Mouse (Mus musculus) gastrocnemius, postnatal 10 days (tissue): ENCODE data around the gene Lmcd1. TPM values are rescaled to one million over a fixed set of nuclear protein-coding genes. Genes with fewer than 3 reads are reported as not detected.
A peak's percentile ranks its signal among the peaks of the same experiment; 100 is the strongest.
"Not testable (repeated sequence)": the region's sequence is repeated elsewhere in the genome, so short reads cannot be mapped to it uniquely, and the experiment has no call there.

Experiments used
- DNase-seq: peaks from one replicate; pipeline ENCODE4 v3.0.0; 2021; ENCODE audit warnings: mixed read lengths
- long read RNA-seq, 2 experiments: library from polyadenylated mRNA; stranded (forward); transcript quantifications; one replicate each; pipeline ENCODE4 v2.0.0; 2021
- total RNA-seq, 2 experiments: library from RNA; stranded (reverse); gene quantifications; 2 replicates each; pipeline ENCODE4 v1.2.3; 2021

Gene Lmcd1
- total RNA-seq, result 10 to 100 TPM; 76.1 to 89.7 TPM
- long read RNA-seq, experiment 1, transcript Lmcd1-201 (6 exons, 1,730 nt), result major isoform, 106 of 135 reads
- long read RNA-seq, experiment 1, partial matches to known transcripts, result 10 of 135 reads
- long read RNA-seq, experiment 1, other reads (novel, unspliced or antisense), result 19 of 135 reads
- long read RNA-seq, experiment 2, transcript Lmcd1-201 (6 exons, 1,730 nt), result major isoform, 82 of 117 reads
- long read RNA-seq, experiment 2, partial matches to known transcripts, result 27 of 117 reads
- long read RNA-seq, experiment 2, other reads (novel, unspliced or antisense), result 8 of 117 reads

DNA sequence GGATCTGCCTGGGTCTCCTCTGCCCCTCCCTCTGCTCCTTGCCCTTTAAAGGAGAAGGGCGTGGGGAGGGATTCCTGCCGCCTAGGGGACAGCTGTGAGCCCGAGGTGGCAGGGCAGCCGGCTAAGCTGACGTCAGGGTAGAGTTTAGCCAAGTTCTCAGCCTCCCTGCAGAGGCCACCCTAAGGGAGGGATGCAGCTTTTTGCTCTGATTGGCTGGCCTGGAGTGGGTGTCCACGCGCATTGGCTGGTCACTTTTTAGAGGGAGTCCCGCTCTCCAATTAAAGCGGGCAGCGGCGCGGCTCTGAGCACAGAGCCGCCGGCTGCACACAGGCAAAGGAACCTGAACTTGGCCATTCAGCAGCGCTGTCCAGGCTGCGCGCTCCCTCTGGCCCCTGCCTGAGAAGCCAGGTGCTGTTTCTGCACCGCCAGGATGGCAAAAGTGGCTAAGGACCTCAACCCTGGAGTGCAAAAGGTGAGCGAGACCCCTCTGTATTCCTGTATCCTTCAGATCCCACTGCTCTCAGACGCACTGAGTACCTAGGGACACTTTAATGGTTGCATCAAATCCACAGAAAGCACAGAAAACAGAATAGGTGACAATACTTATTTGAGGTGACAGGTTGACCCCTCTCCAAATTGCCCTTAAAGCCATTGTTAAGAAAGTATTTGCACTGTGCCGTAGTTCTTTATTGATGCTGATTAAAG is at the start of gene Lmcd1:
Gene Lmcd1 (plus strand): TSS at position 258 of the 705 bp plus-strand sequence.
- peak; percentile 79 for DNase-seq

- DNase-seq, result no peak
Measured at GRCm38 (mm10) chr6:112223877-112224632, 49.5 kb upstream of the Lmcd1 start.

DNA sequence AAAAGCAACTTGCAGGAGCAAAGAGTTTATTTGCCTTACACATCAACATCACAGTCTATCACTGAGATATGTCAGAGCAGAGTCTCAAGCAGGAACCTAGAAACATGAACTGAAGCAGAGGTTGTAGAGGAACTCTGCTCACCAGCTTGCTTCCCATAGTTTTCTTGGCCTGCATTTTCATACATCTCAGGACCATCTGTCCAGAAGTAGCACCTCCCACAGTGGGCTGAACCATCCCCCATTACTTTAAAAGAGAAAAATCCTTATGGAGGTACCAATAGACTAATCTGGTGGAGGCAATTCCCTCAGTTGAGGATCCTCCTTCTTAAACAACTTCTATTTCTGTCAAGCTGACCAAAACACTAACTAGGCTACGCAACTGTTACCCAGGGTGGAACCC is 36.8 kb upstream of the Lmcd1 start:
- DNase-seq, result no peak

DNA sequence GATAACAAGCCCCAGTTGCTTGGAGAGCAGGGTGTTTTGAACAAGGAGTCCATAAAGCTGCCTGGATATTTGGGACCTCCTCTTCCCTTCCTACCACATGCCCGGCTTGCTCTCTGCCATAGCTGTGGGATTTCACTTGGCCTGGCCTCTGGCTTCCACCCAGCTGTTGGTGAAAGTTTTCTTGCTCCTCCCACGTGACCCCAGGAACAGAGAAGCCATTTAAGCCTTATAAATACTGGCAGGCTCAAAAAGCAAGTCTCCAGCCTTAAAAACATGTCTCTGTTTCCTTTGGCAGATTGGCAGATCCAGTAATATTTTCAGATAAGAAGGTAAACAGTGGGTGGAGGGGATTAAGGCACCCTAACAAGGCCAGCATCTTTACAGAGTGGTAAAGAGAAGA is 31.3 kb upstream of the Lmcd1 start:
- no peak for DNase-seq

DNA sequence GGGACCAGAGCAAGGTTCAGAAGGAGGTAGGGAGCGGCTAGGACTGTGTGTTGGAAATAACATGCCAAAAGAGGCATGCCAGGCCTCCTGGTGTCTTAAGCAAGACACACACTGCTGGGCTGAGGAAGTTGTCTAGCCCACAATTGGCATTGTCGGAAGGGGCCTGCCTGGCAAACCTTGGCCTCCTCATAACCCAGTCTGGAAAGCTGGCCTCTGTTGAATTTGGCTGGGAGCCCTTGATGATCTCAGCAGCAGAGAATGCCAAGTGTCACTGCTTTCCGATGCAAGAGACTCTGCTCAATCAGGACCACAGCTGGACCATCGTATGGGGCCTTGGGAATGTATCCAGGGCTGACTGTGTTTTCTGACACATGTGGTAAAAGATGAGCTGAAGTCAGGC is 27.9 kb upstream of the Lmcd1 start:
- DNase-seq, result peak; percentile 39

- DNase-seq, result no peak
Measured at GRCm38 (mm10) chr6:112246636-112247035, 26.9 kb upstream of the Lmcd1 start.

DNA sequence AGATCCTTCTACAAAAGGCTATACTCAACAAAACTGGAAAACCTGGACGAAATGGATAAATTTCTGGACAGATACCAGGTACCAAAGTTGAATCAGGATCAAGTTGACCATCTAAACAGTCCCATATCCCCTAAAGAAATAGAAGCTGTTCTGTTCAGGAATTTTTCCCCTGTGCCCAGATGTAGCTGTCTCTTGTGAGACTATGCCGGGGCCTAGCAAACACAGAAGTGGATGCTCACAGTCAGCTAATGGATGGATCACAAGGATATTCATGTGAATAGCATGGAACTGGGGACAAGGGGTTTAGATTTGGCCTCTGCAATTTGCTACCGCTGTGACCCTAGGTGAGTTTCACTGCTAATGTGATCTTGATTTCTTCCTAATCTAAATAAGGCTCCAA is 19.6 kb upstream of the Lmcd1 start:
- not testable (repeated sequence) for DNase-seq

GRCm38 (mm10) chr6:112254967-112255366 is 18.6 kb upstream of the Lmcd1 start:
- DNase-seq, result no peak

DNA sequence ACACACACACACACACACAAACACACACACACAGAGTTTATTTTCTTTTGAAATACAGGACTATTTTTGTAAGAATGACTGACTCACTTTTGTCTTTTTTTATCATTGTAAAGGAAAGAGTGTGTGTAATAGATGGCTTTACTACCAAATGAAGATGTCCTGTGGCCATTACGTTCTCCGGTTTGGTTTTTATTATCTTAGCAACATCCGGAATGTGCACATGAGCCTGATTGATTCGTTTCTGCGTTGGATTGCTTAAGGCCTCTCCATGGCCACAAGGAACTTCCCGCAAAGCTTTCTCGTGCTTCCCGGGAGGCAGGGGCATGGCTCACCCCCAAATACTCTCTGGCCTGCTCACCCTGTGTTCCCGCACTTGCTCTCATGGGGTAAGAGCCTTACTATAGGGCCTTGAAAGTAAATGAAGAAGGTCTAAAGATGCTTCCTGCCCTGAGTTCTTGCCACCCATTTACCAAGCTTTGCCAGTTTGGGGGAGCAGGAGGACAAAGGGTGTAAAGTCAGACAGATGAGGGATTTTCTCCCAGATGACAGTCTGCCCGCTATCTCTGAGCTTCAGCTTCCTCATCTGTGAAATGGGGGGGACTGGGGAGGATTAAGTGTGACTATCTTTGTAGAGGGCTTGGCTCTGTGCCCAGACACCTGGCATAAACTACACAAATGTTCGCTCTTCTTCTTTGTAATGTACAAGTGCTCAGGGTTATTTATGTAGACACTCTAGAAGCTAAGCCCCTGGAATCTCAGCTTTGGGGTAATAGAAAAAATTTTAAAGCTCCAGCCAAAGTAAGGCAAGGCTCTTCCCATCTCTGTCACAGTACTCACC is 18.0 kb upstream of the Lmcd1 start:
- DNase-seq, result no peak

DNA sequence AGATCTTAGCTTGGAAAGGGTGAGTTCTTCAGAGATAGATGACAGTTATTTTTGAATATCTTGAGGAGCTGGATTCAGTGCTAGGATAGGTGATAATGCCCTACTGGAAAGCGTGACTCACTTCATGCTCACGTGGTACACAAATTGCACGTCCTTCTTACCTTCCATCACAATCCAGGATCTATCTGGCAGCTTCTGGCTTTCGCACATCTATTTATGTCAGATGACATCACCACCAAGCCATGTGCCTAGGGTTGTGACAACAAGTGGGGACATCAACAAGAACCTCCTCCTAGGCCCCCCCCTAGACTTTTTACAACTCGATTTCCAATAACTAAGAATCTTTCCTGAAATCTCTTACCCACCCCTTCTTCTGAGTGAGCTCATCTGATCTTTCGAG is 17.0 kb upstream of the Lmcd1 start:
- no peak for DNase-seq

DNA sequence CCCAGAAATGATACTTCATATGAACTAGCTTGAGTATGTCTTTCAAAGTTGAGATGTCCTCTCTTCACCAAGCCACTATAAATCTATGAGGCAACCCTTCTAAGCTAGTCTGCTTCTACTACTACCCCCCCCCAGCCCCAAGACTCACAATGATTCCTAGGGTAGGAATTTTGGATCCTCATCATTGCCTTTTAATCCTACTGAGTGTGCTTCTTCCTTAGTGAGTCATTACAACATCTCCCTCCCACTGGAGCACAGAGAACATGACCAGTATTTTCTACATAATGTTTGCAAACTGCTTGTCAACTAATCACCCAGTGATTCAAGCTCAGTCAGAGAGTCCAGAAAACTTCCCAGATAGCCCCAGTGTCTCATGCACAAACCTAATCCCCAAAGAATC is 12.5 kb upstream of the Lmcd1 start:
- no peak for DNase-seq

GRCm38 (mm10) chr6:112264321-112264720 is 9.2 kb upstream of the Lmcd1 start:
- DNase-seq, result no peak

DNA sequence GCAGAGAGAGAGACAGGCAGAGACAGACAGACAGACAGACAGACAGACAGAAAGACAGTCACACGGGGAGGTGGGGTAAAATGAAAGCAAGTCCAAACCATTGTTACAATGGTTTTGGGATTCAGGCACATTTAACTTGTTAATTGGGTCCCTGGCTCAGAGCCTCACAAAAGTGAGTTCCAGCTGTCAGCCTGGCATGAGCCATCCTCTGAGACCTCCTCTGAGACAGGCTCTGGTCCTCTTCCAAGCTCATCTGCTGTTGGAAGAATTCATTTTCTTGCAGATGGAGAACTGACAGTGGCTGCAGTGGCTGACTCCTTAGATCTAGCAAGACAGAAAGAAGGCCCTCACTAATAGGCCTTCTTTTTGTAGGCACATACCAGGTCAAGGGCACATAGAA is 6.9 kb upstream of the Lmcd1 start:
- DNase-seq, result peak; percentile 33

- no peak for DNase-seq
Measured at GRCm38 (mm10) chr6:112267661-112268357, 5.7 kb upstream of the Lmcd1 start.

GRCm38 (mm10) chr6:112274261-112275055 is 900 bp downstream of the Lmcd1 start:
- peak; percentile 75 for DNase-seq

- no peak for DNase-seq
Measured at GRCm38 (mm10) chr6:112275731-112276245, 2.2 kb downstream of the Lmcd1 start.

DNA sequence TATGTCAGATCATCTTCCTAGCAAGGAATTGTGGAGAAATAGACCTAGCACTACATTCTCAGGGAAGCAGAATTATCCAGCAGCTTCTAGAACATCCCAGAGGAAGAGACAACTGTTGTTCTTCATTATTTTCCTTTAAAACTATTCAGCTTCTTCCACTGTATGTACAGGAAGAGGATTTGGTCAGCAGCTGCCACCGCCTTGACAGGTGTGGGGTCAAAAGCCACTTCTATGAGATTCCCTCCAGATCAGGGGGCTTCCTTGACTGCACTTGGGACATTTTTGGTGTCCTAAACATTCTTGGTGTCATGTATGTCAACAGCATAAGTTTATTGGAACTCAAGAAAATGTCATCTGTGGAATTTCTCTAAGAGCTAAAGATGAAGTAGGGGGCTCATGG is 5.2 kb downstream of the Lmcd1 start:
- DNase-seq, result no peak

DNA sequence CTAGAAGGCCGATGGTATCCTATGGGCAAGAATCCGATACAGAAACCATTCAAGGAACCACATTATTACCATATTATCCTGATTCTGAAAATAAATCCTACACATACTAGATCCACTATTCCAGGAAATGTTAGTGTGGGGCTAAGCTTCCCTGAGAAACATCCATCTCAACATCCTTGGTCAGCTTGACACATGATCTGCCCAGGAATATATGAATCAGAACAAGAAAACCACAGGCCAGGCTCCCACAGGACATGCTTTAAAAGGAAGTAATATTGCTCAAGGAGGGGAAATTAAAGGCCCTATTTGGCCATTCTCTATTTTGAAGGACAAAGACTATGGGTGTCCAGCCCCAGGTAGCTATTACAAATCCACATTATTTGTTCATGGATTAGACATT is 6.6 kb downstream of the Lmcd1 start:
- DNase-seq, result no peak

DNA sequence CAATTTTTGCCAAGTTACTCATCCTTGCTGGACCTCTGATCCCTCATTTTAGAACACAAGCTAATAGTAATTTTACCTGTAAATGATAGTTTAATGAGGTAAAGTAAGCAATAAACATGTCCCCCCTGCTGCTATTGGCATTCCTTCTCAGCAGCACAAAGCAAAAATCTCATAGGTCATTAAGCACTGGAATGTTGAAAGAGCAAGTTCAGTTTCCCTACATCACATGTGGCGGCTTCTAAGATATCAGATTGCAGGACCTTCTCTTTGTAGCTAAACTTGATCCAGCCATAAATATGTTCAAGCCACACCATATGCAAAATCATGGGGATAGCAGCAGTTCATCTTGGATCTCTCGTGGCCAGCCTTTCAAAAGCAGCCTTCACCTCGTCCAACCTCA is 7.4 kb downstream of the Lmcd1 start:
- no peak for DNase-seq

DNA sequence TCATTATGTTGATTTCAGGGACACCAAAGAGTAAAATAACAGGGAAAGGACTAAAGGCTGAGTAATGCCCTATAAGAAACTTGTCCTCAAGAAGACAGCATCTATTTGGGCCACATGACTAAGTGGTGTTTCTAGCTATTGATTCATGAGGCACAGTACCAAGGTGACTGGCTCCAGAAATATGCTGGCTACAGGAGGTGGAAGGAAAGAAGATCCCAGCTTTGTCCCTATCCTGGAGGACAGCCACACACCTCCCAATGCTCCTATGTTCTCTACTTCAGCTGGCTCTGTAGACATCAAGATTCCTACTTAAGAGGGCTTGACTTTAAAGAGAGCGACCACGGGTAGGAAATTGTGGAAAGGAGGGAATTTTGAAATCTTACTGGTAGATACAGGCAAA is 8.4 kb downstream of the Lmcd1 start:
- no peak for DNase-seq

- DNase-seq, result no peak
Measured at GRCm38 (mm10) chr6:112284087-112284486, 10.5 kb downstream of the Lmcd1 start.
